20 mouse cellular contexts compared by ENCODE assay signal in genomic region chr1:25729844-25730243, GRCm38 (mm10).
A peak's percentile ranks its signal among the peaks of the same experiment; 100 is the strongest.
DNase-seq lines count a peak whose midpoint lies in the region; ATAC-seq and TF ChIP-seq lines count a peak whose summit lies in the region.
"Had no signal": no experiment of that assay in that cellular context is flagged by ENCODE, and none has a peak within 500 bp of the region (broad histone marks: within the 10 kb centered on the region; RNA-seq: fewer than 3 reads in every experiment).

No protein-coding gene starts in this region.

- no peak for ATAC-seq in megakaryocyte-erythroid progenitor cell, adult 5-6 weeks (replicated peaks; ENCODE audit: low FRiP score, low TSS enrichment, poor library complexity, severe bottlenecking)
- no peak for ATAC-seq in hindbrain, embryonic 14.5 days (ENCODE audit: low FRiP score)
- ATAC-seq: forebrain, embryonic 15.5 days; intestine, embryonic 15.5 days; Patski had no signal

- H3K27ac ChIP-seq in cerebellum, adult 2 months (ENCODE audit: insufficient read depth, low read length), result no peak overlapping the region; the same call in 1 of the 2 replicates
- H3K27ac ChIP-seq in hindbrain, embryonic 14.5 days, result no peak overlapping the region
- H3K27ac ChIP-seq: embryonic facial prominence, embryonic 12.5 days; forebrain, embryonic 15.5 days; heart, embryonic 15.5 days; hindbrain, embryonic 13.5 days; intestine, embryonic 15.5 days had no signal

- 25% methylated on average over 5 of the region's 5 CpGs for WGBS in cerebellum, adult 2 months
- 92% methylated on average over 5 of the region's 5 CpGs for WGBS in hindbrain, embryonic 14.5 days

- H3K4me2 ChIP-seq in hindbrain, embryonic 14.5 days (replicated peaks), result no peak overlapping the region
- H3K4me2 ChIP-seq: embryonic facial prominence, embryonic 12.5 days; forebrain, embryonic 15.5 days; heart, embryonic 11.5 days; heart, embryonic 15.5 days; hindbrain, embryonic 13.5 days; intestine, embryonic 15.5 days had no signal

- TF ChIP-seq CTCF in cerebellum, adult 2 months (IDR thresholded peaks at IDR 0.05; ENCODE audit: borderline replicate concordance, insufficient read depth, low read depth, low read length), result no peak

- peak; percentile 29 for DNase-seq in cerebellum, adult 11 months
- DNase-seq in cerebellum, adult 2 months, result peak; percentile 33 to 77
- DNase-seq in cerebellum, postnatal 10 days, result peak; percentile 34 to 42
- no peak for DNase-seq in embryo, embryonic 10.5 days (ENCODE audit: low spot score)
- DNase-seq in hindbrain, embryonic 14.5 days (ENCODE audit: low spot score), result no peak
- DNase-seq: adrenal gland, adult 2 months; adrenal gland, postnatal 25 days; gastrocnemius, postnatal 10 days; heart, adult 18-20 months; heart, postnatal 14 days; kidney, adult 18-20 months had no signal

- H3K9ac ChIP-seq in hindbrain, embryonic 14.5 days, result no peak overlapping the region
- H3K9ac ChIP-seq: embryonic facial prominence, embryonic 12.5 days; forebrain, embryonic 15.5 days; heart, embryonic 15.5 days; hindbrain, embryonic 13.5 days; intestine, embryonic 15.5 days had no signal

- H3K27me3 ChIP-seq in cerebellum, adult 2 months (ENCODE audit: control insufficient read depth, insufficient read depth, low read length), result no peaks in the 10 kb centered on the region
- H3K27me3 ChIP-seq in hindbrain, embryonic 14.5 days (ENCODE audit: control insufficient read depth, insufficient read depth, low read length), result no peaks in the 10 kb centered on the region
- H3K27me3 ChIP-seq: CH12.LX; embryonic facial prominence, embryonic 12.5 days; forebrain, embryonic 15.5 days; heart, embryonic 15.5 days; hindbrain, embryonic 13.5 days; intestine, embryonic 15.5 days; Patski had no signal

- TF ChIP-seq POLR2A in cerebellum, adult 2 months (IDR thresholded peaks at IDR 0.05; ENCODE audit: borderline replicate concordance, insufficient read depth, low read length), result no peak

- H3K4me3 ChIP-seq in cerebellum, adult 2 months (replicated peaks; ENCODE audit: insufficient read depth, low read depth, low read length), result no peak overlapping the region
- no peak overlapping the region for H3K4me3 ChIP-seq in hindbrain, embryonic 14.5 days (replicated peaks; ENCODE audit: low read length)
- H3K4me3 ChIP-seq: embryonic facial prominence, embryonic 12.5 days; forebrain, embryonic 15.5 days; heart, embryonic 15.5 days; hindbrain, embryonic 13.5 days; intestine, embryonic 15.5 days had no signal

- H3K36me3 ChIP-seq in hindbrain, embryonic 14.5 days (replicated peaks; ENCODE audit: control insufficient read depth, insufficient read depth), result no peaks in the 10 kb centered on the region
- H3K36me3 ChIP-seq: embryonic facial prominence, embryonic 12.5 days; forebrain, embryonic 15.5 days; heart, embryonic 15.5 days; hindbrain, embryonic 13.5 days; intestine, embryonic 15.5 days had no signal

- H3K9me3 ChIP-seq in hindbrain, embryonic 14.5 days (ENCODE audit: control insufficient read depth, low read length), result no peaks in the 10 kb centered on the region
- H3K9me3 ChIP-seq: embryonic facial prominence, embryonic 12.5 days; forebrain, embryonic 15.5 days; heart, embryonic 15.5 days; hindbrain, embryonic 13.5 days; intestine, embryonic 15.5 days had no signal

- peaks cover 7% of the 10 kb centered on the region; the same call in 1 of the 2 replicates for H3K4me1 ChIP-seq in cerebellum, adult 2 months (ENCODE audit: control insufficient read depth, insufficient read depth, low read length)
- H3K4me1 ChIP-seq in hindbrain, embryonic 14.5 days (replicated peaks; ENCODE audit: control insufficient read depth, insufficient read depth, low read length), result no peaks in the 10 kb centered on the region
- H3K4me1 ChIP-seq: embryonic facial prominence, embryonic 12.5 days; forebrain, embryonic 15.5 days; heart, embryonic 15.5 days; hindbrain, embryonic 13.5 days; intestine, embryonic 15.5 days had no signal

Comparison
In these comparisons a context has a peak if more than half of its experiments do, and no peak if none do; other contexts are left out.
1. DNase-seq: peak in cerebellum, adult 11 months (single experiment), cerebellum, adult 2 months (2 of 2) and cerebellum, postnatal 10 days (2 of 2); none in embryo, embryonic 10.5 days (single experiment) and hindbrain, embryonic 14.5 days (single experiment).